Mouse (Mus musculus) megakaryocyte, embryonic 14.5 days (primary cell): ENCODE results near the gene Klf3.

Source experiments
- FLI1 ChIP-seq: IDR thresholded peaks from 2 replicates; pipeline ENCODE4 v1.6.1; 2012; ENCODE audit warnings: low read length, inconsistent platforms, mixed read lengths
- GATA1 ChIP-seq: IDR thresholded peaks from 3 replicates; pipeline ENCODE4 v1.6.1; 2012; ENCODE audit warnings: mixed read lengths, low read length, inconsistent platforms, borderline replicate concordance

- TF ChIP-seq GATA1 (no peak), FLI1 (no peak)
Measured at GRCm38 (mm10) chr5:64810860-64811499, 7.8 kb downstream of the Klf3 start.
